Mouse (Mus musculus): ENCODE measurements around the gene Nfix.

Gene Nfix

DNA sequence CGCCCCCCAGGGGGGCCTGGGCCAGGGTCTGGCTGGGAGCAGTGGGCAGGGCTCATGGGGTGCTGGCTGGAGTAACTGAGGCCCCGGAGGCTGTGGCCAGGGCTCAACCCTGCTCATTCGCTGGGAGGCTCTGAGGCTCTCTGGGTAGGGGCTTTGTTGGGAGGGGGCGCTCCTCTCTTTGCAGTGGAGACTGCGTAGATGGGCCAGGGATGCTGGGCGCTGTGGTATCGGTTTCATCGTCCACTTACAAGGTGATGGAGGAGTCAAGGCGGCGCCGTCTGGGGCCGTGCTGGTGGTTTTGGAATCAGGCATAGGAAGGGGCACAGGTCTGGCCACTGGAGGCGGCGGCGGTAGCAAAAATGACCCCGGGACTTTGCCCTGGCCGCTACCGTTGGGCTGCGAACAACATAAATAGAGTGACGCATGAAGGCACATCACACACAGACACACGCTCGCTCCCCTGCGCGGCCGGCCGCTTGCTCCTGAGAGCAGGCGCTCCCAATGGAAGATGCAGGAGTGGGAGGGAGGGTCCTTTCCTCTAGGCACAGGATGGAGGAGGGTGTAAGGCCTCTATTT lies 84.2 kb downstream of the Nfix start:
- DNase-seq (ENCODE audit: low read depth): no peak

DNA sequence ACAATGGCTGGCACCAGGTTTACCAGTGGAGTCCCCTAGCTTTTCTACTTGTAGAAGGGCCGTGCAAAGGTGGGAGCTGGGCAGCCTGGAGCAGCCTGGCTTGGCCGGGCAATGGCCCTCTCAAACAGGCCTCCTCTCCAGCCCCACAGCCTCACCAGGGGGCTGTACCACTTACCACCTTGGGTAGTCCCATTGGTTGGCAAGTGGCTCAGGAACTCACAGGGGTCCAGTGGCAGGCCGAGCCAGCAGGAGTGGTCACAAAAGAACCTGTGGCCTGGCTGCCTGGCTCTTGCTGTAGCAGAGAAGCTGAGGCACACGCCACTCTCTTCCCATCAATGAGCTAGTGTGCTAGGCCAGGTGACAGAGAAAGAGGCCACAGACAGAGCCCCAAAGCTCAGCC lies 86.0 kb downstream of the Nfix start:
- no peak for DNase-seq (ENCODE audit: low read depth)

DNA sequence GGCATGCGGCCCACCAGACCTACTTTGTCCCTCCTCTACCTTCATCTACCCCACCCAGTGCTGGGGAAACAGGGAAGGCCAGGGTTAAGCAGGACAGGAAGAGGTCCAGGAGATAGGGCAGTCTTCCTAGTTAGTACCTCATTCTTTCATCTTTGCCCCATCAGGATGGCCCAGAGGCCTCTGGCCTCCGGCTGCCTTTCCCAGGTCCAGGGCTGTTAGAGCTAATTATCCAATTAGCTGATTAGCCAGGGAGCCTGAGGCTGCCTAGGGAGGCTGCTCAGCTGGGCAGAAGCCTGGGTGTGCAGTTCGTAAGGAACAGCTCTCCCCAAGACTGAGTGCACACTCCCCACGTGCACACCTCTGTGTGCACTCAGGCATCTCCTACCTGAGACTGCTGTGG lies 86.8 kb downstream of the Nfix start:
- no peak for DNase-seq (ENCODE audit: low read depth)

DNA sequence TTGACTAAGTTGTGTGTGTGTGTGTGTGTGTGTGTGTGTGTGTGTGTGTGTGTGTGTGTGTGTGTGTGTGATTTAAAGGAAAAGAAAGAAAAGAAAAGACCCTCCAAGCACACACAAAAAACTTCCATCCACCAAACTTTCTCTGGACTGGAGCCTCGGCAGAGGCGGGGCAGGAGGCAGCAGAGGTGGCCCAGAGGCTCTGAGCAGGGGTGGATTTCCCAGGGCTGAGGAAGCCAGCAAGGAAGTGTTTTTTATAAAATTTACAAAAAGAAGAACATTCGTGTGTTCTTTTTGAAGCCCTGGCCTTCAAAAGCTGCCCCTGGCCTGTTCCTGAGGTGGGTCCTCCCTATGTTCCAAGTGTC lies 87.4 kb downstream of the Nfix start:
- DNase-seq (ENCODE audit: low read depth): no peak

DNA sequence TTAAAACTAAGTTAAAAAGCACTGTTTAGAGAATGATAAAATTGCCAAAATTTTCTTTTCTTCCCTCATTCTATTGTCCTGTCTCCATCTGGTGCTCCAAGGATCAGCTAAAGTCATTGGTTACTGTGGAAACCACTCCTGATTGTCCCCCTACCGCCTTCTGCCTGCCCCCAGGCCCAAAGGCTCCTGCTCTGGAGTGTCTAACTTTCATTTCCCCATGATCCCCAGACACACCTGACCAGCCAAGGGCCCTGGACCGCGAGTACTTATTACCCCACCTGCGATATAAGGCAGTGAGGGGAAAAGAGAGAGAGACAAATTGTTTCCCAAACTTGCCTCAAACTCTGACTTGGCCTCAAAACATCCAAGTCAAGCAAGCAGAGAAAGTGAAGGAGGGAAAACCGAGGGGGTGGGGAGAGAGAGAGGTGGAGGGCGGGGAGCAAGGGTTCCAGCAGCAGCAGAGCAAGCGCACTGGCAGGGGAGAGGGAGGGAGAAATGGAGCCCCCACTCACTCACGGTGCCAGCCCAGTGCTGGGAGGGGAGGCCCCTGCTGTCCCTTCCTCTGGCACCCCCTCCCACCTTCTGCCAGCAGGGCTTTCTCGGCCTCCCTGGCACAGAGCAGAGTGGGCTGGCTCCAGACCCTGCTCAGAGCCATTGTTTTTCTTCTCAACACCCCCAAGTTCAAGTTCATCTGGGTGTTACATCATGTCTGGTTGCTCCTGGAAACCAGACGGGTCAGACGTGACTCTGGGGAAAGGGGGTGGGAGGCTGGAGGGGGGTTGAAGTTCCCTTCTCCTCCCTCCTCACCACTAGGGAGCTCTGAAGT lies 88.0 kb downstream of the Nfix start:
- DNase-seq (ENCODE audit: low read depth): no peak

DNA sequence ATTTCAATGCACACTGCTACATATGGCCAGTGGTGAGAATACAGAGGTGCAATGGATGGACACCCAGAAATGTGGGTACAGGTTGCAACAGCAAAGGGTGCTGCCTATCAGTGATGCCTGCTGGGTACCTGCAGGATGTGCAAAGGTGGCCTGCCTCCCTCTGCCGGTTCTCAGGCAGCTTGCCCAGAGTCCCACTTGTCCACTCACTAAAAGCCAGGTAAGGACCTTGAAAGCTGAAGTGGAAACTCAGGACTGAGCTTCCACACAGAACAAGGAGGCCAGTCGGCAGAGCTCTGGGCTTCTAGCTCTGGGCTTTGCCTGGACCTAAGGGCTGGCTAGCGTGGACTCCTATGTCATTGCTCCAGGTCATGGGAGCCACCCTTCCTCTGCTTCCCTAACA lies 88.8 kb downstream of the Nfix start:
- no peak for DNase-seq (ENCODE audit: low read depth)

DNA sequence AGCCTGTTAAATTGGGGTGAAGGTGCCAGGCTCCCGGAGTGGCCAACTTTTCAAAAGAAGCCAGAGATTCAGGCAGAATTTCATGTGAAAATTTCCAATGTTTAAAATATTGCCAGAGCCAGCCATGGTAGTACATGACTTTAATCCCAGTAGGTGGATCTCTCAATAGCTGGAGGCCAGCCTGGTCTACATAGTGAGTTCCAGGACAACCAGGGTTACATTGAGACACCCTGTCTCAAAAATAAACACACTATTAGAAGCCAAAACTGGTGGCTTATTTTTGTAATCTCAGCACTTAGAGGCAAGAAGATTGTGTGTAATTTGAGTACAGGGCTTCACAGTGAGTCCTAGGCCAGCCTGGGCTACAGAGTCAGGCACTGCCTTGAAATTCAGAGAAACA lies 90.2 kb downstream of the Nfix start:
- DNase-seq (ENCODE audit: low read depth): no peak

DNA sequence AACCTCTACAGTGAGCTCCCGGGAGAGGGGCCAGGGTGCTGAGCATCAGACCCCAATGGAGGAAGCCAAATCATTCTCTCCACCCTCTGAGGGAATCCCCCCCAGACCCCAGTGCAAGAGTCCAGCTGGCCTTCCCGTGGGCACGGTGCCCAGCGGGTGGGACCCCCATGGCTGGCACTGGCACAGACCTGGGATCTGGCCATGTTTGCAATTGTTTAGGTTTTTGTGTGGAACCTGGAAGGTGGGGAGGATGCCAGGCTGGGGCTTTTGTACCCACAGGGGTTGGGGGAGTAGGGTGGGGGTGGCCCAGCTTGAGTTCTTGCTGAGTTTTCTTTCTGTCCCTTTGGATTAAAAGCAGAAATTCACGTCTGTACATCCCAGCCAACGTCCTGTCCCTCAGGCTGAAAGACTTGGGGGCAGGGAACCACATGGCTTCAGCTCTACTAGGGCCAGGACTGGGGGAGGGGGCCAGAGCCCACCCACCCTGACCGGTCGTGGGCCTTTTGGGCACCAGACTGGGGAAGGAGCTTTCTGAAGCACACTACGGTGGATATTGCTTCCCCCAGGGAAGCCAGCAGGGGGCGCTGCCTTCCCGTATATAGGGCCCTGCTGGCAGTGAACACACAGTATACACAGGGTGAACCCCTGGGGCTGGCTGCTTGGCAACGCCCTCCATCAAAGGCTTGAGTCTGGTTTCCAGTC lies 91.2 kb downstream of the Nfix start:
- no peak for DNase-seq (ENCODE audit: low read depth)

DNA sequence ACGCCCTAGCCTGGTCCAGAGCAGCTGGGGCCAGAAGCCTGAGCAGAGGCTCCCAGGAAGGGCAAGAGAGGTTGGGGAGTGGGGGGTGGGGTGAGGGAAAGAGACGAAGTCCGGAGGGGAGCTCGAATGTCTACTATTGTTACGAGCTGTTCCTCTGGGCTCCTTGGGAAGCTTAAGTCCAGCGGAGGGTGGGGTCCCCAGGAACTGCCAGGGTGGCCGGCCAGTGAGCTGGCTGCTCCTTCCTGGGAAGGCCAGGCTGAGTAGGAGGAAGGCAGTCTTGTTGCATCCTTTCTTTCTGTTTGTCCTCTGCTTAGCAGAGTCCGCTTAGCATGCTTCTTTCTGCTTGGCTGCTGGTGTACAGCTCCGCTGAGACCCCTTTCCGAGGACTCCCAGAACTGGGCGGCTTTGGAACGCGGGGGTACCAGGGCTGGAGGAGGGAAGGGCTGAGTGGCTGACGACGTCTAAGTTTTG lies 92.0 kb downstream of the Nfix start:
- no peak for DNase-seq (ENCODE audit: low read depth)

DNA sequence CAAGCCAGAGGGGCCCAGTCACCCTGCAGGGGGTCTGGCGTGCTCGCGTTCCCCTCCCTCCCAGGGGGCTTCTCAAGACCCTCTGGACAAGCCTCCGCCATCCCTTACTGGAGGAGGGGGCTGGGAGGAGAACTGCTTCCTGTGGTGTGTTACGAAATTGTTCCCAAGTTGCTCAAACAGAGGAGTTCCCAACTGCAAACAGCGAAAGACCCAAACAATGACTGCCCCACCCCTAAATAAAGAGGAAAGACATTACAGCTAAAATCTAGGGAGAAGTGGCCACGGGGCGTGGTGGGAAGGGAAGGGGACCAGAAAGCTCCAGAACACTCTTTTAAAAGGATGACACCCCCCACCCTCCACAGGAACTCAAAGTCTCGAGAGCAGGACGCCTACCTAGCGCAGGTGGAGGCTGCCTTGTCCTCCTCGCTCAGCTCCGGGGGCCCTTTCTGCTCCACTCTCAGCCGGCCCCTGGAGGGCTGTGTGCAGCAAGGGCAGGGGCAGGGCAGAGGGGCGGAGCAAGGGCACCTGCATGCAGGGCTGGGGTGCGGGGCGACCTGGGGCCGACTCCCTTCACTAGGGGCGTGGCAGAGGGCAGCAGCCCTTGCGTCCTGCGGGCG lies 92.8 kb downstream of the Nfix start:
- DNase-seq (ENCODE audit: low read depth): no peak

DNA sequence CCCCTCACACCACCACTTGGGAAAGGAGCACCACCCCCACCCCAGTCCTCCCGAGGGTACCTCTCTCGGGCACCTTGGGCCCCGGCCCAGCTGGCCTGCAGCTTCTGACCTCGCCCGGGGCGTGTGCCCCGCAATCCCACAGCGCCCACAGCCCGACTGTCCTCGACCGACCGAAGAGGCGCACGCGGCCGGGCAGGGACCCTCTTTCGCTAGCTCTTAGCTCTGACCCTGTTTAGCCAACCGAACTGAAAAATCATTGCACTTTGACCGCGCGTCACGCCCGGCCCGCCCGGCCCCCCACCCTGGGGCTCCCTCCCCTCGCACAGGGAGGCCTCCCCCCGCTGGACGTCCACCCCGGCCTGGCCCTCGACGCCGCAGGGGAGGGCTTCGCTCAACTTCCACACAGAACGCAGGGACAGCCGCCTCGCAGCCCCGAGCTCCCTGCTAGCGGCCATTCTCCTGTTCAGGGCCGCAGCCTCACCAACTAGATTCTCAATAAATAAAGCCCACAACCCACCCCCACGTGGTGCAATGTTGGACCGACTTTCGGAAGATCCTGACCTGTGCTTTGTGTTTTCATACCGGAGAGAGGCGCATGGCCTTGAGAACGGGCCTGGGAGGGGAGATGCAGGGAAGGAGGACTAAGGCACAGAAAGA lies 93.4 kb downstream of the Nfix start:
- no peak for DNase-seq (ENCODE audit: low read depth)

DNA sequence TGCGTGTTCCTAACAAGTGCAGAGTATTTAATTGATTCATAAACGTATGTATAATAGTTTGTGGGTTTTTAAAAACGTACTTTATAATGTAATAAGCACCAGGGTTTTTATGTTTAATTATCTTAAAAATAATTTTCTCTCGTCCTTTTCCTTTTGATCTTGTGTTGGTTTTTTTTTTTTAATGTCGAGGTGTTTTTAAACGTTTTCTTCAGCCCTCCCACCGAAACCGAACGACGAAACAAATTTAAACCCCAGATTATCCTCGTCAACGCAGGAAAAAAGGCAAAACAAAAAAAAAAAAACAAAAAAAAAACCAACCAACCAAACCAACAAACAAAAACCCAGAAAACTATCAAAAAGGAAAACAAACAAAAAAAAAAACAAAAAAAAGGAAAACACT lies 94.2 kb downstream of the Nfix start:
- no peak for DNase-seq (ENCODE audit: low read depth)

DNA sequence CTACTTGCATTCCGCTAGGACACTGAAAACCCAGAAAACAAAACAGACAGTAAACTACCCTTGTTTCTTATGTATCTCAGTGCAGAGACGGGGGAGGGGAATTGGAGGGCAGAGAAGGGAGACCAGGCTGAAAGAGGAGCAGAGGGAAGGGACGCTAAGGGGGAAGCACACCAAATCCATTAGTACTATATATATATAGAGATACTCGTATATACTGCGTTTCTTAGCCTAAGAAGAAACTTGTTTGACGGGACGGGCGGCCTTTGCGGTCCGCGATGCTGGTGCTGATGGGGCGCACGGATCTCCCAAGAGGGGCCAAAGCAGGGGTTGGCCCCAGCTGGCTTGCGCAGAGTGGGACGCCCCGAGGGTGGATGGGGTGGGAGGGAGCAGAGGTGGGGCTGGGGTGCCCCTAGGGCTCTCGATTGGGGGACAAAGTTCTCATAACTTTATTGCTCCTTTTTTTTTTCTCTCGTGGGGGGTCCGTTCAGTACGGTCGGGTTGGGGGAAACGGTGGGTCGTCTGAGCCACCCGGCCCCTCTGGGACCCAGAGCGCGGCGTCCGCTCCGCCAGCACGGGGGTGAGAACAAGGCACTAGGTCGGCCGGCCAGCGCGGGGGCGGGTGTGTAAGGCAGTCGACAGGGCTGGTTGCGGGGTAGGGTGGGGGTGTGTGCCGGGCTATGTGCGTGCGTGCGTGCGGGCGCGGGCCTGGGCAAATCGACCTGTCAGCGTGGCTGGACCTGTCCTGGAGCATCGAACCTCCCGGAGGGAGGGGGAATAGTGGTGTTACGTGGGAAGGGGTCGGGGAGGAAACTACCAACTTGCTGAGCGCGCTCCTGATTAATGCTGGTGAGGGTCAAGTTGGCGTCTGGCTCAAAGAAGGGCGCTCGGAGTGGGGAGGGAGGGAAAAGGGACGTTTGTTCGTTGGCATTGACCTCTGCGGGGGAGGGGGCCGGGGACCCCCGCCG lies 95.0 kb downstream of the Nfix start:
- DNase-seq (ENCODE audit: low read depth): no peak

DNA sequence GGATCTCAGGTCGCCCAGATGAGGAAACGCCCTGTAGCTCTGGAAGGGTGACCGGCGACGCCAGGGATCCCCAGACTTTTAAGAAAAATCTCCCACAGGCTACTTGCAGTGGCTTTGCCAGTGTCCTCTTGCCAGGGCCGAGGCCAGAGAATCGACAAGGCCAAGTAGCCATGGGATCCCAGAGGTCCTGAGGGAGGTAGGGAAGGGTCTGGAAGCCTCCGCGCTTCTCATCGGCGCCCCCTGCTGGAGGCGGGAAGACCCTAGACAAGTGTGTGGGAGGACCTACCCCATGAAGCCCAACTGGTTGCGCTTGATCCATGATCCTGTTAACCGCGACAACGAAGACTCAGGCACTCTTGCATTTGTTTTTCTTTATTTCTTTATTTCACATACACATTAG lies 95.8 kb downstream of the Nfix start:
- DNase-seq (ENCODE audit: low read depth): no peak

DNA sequence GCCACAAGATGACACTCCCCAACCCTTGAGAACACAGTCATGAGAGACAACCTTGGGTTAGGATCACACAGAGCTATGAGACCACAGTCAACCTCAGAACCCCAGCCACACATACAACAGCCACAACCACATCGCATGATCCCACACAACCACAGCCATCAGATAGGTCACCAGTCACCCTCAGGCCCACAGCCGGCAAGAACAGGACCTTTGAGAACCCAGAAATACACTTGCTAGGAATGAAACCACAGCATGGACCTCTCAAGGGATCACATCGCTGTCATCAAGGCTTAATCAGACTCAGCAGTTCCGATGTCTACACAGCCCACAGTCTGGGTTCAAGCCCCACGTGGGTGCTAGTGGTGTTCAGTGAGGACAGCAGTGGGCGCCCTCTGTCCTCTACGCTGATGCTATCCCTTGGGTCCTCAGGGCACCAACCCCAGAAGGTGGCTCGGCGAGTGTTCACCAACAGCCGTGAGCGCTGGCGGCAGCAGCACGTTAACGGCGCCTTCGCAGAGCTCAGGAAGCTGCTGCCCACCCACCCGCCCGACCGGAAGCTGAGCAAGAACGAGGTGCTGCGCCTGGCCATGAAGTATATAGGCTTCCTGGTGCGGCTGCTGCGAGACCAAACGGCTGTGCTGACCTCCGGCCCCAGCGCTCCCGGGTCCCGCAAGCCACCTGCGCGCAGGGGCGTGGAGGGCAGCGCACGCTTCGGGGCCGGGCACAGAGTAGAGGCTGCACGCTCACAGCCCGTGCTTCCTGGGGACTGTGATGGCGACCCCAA lies 96.5 kb downstream of the Nfix start:
- no peak for DNase-seq (ENCODE audit: low read depth)

DNA sequence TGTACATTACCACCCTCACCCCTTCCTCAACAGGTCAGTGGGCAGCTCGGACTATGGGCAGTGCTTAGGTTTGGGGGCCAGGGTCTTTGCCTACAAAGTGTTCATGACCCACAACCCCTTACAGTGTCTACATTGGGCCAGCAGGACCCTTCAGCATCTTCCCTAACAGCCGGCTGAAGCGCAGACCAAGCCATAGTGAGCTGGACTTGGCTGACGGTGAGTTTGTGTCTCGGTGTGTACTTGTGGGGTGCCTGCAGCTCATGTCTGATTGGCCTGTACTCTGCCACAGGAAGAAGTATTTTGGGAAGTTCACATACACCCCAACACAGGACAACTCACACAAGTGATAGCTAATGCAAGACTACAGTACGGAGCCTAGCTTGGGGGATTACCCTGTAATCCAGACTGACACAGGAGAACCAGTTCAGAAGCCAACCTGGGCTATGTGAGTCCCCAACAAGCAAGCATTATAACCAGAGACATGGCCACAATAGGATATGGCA lies 97.1 kb downstream of the Nfix start:
- DNase-seq (ENCODE audit: low read depth): no peak

DNA sequence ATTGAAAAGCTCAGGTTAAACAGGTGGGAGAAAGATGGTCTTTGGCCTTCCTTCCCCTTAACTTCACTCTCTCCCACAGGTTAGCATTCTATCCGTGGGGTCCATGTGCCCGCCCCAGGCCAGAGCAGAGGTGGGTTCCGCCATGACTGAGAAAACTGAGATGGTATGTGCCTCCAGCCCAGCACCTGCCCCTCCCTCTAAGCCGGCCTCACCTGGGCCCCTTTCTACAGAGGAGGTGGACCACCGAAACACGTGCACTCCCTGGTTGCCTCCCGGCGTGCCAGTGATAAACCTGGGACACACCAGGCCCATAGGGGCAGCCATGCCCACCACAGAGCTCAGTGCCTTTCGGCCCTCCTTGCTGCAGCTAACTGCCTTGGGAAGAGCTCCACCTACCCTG lies 97.6 kb downstream of the Nfix start:
- DNase-seq (ENCODE audit: low read depth): no peak

DNA sequence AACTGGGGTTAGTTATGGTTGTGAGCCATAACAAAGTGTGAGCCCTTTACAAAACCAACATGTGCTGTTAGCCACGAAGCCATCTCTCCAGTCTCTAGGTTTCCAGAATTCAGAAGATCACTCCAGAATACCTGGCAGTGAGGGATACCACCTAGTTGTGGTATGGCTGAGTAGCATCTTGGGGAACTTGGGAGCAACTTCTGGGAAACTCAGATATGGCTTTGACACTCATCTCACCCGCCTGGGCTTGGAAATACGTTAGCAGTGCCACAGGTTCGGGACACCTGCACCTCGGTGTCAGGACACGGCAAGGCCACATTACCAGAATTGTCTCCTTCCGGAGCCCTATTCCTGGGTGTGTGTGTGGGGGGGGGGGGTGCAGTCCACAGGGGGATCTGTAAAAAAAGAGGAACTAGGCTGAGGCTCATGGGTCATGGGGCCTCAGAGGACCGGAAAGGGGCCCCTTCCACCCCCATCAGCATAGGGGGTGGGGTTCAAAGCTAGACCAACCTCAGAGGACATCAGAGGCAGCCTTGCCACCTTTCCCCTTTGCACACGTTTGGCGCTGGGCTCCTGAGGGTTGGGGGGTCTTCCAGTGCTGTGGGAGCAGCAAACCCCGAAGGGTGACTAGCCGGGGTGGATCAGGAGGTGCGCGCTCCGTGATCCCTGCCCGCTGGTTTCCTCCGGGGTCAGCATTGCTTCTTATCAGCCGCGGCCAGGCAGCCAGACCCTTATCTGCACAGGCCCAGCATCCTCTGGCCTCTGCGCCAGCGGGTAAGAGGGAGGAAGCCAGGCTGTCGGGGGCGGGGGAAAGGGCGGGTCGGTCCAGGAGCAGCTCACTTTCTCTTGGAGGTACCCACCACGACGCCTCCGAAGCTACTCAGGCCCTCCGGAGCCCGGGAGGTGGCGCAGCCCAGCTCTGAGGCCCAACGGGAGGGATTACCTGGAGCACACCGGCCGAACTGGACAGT lies 98.9 kb downstream of the Nfix start, which contains the start of gene Lyl1:
TSS of gene Lyl1 (plus strand) at position 517 of the 971 bp plus-strand sequence.
- peak; percentile 92 for DNase-seq (ENCODE audit: low read depth)

DNA sequence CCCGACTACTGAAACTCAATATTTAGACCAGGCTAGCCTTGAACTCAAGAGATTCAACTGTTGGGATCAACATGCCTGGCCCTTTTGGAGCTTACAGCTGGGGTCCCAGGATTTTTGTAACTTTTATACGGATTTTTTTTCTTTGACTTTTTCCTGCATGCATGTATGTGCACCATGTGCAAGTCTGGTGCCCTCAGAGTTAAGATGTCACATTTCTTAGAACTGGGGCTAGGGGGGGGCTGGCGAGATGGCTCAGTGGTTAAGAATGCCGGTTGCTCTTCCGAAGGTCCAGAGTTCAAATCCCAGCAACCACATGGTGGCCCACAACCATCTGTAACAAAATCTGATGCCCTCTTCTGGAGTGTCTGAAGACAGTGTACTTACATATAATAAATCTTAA lies 99.6 kb downstream of the Nfix start:
- no peak for DNase-seq (ENCODE audit: low read depth)
